Mouse (Mus musculus) olfactory bulb, adult 2 months (tissue): ENCODE measurements around the gene Amdhd2.

Experiments used
- CTCF ChIP-seq: fragments of 200-500 bp; IDR thresholded peaks from 2 replicates; pipeline ENCODE4 v1.5.1; 2012; ENCODE audit warnings: low read depth, mild to moderate bottlenecking, low read length, moderate library complexity; ENCODE audit not compliant: insufficient read depth
- POLR2A ChIP-seq: fragments of 200-500 bp; IDR thresholded peaks from 2 replicates; pipeline ENCODE4 v1.6.1; 2012; ENCODE audit warnings: mild to moderate bottlenecking, low read depth, low read length, moderate library complexity; ENCODE audit not compliant: insufficient read depth

DNA sequence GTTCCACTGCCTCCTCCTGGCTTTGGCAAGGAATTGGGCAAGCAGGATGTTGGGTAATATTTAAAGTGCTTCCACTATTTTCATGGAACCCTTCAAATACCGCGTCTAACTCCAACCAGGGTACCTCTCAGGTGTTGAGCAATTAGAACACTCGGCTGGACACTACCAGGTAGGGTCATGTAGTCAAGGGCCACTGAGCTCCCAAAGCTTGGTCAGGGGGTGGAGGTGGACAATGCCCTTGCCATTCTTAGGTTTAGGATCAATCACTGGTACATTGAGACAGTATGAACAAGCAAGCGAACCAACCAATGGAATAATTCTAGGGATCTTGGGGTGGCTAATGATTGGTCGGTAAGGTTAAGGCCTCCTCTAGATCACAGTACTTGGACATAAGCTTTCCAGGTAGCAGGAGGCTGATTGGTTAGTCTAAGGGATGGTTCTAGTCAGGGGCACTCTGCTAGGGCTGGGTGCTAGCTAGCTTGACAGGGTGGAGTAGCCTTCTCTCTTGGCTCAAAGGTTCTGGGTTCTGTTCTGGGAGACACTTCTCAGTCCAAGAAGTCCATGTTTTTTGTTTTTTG, 49.0 kb upstream of the Amdhd2 start:
- TF ChIP-seq CTCF: no peak
- TF ChIP-seq POLR2A: no peak
